Mouse (Mus musculus) CH12.LX (cell line): ENCODE data around the gene Agmo.

Experiments used
- CHD2 ChIP-seq: IDR thresholded peaks from 2 replicates; pipeline ENCODE4 v1.6.1; 2011; ENCODE audit warnings: low read length, improper control_type of control experiment
- CTCF ChIP-seq, 2 experiments: IDR thresholded peaks in 1 of 2; conservative IDR thresholded peaks in 1 of 2; 2 replicates each; pipeline ENCODE4 v1.5.1; 2011 to 2012; ENCODE audit warnings: low read depth in 2 of 2, low read length in 2 of 2, improper control_type of control experiment in 1 of 2, inconsistent platforms in 1 of 2, mild to moderate bottlenecking in 1 of 2, moderate library complexity in 1 of 2
- ELF1 ChIP-seq: IDR thresholded peaks from 2 replicates; pipeline ENCODE4 v1.6.1; 2014; ENCODE audit warnings: low read depth, mild to moderate bottlenecking, inconsistent platforms, low read length, improper control_type of control experiment
- HCFC1 ChIP-seq: IDR thresholded peaks from 2 replicates; pipeline ENCODE4 v1.6.1; 2012; ENCODE audit warnings: low read depth, mild to moderate bottlenecking, inconsistent platforms, low read length, improper control_type of control experiment
- MAFK ChIP-seq: IDR thresholded peaks from 2 replicates; pipeline ENCODE4 v1.6.1; 2011; ENCODE audit warnings: low read length, improper control_type of control experiment; ENCODE audit not compliant: insufficient replicate concordance
- POLR2A ChIP-seq: IDR thresholded peaks from 2 replicates; pipeline ENCODE4 v1.6.1; 2011; ENCODE audit warnings: low read depth, mild to moderate bottlenecking, improper control_type of control experiment, low read length
- RCOR1 ChIP-seq: conservative IDR thresholded peaks from 2 replicates; pipeline ENCODE4 v1.6.1; 2012; ENCODE audit warnings: low read depth, mild to moderate bottlenecking, inconsistent platforms, low read length, improper control_type of control experiment
- ZC3H11A ChIP-seq: IDR thresholded peaks from 2 replicates; pipeline ENCODE4 v1.6.1; 2012; ENCODE audit warnings: low read depth, mild to moderate bottlenecking, inconsistent platforms, low read length, improper control_type of control experiment
- ZKSCAN1 ChIP-seq: IDR thresholded peaks from 2 replicates; pipeline ENCODE4 v1.6.1; 2012; ENCODE audit warnings: low read depth, inconsistent platforms, low read length, improper control_type of control experiment, borderline replicate concordance
- ZMIZ1 ChIP-seq: IDR thresholded peaks from 2 replicates; pipeline ENCODE4 v1.6.1; 2012; ENCODE audit warnings: low read depth, mild to moderate bottlenecking, inconsistent platforms, low read length, improper control_type of control experiment

DNA sequence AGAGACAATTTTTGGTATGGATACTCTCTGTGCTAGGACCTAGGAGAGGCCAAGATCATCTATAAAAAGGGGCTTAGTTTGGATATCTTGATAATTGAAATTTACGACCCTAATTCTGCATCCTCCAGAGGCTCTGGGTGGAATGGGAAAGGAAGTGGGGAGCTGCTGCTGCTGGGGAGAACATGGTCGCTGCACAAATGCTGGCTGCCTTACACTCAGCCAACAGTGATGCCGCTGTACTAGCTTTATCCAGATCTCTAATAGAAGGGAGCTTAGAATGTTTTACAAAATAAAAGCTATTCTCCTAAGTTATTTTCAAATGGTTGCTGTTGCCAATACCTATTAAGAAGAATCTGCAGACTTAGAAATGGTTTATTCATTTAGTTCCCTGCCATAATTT is 351.4 kb downstream of the Agmo start:
- TF ChIP-seq ELF1 (no peak), POLR2A (no peak), CTCF (conservative IDR thresholded peaks at IDR 0.05 in 1 of 2, IDR thresholded peaks at IDR 0.05 in 1 of 2; ENCODE audit: low read depth in 2 of 2, low read length in 2 of 2) (no peak), CHD2 (no peak), RCOR1 (no peak), HCFC1 (no peak), ZC3H11A (no peak), MAFK (no peak), ZKSCAN1 (no peak), ZMIZ1 (no peak)
